8 mouse cellular contexts compared by ENCODE assay signal in the genomic region with DNA sequence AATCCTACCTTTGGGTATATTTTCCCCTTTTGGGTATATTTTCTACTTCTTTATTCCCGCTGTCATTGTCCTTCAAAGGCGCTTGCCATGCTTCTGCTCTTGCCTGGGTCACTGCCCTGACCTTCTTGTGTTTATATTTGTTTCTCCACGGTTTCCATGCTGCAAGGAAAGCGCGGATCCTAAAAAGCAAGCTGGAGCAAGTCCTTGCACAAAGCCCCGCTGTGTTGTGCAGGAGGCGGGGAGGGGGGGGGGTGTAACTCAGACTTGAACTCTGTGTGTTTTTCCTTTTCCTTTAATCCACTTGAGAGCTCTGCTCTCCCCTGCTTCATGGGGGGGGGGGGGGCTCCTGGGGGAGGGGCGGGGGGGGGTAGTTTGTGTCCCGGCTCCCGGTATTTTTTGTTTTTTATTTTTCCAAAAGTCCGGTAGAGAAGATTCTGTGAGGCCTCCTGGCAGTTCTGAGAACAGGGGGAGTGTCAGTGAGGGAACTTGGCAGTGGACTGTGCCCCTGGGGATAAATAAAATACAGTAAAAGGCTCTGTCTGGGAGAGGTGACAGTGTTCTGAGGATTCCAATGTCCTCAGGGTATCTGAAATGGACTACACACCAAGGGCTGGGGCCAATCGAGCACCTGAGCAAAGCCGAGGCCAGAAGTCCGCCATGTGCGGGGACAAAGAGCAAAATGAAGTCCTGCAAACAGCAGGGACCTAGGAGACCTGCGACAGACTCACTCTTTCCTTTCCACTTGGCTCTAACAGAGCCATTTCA.
DNase-seq lines count a peak whose midpoint lies in the region; ATAC-seq lines count a peak whose summit lies in the region.

No protein-coding gene starts in this region.

- DNase-seq in embryo, embryonic 10 days (ENCODE audit: low spot score): peak; percentile 73
- peak; percentile 72 for DNase-seq in embryonic facial prominence, embryonic 14.5 days (ENCODE audit: low spot score)
- DNase-seq in hindbrain, embryonic 11.5 days (ENCODE audit: low spot score): peak; percentile 40
- DNase-seq in ovary, postnatal 36 days (ENCODE audit: low spot score): peak; percentile 17
- no peak for DNase-seq in frontal cortex, postnatal 10 days (ENCODE audit: low spot score in 2 of 2)
- no peak for DNase-seq in left cerebral cortex, adult 11 months (ENCODE audit: low spot score)

- H3K4me3 ChIP-seq in embryonic facial prominence, embryonic 14.5 days (ENCODE audit: low read depth, low read length): no peak overlapping the region
- H3K4me3 ChIP-seq in hindbrain, embryonic 11.5 days (ENCODE audit: low read depth, low read length): no peak overlapping the region
- H3K4me3 ChIP-seq in limb, embryonic 15.5 days: no peak overlapping the region

- peak; percentile 64 for ATAC-seq in embryonic facial prominence, embryonic 14.5 days (ENCODE audit: low read depth)
- ATAC-seq in hindbrain, embryonic 11.5 days (ENCODE audit: low FRiP score): peak; percentile 53; the same call in 1 of the 2 replicates
- ATAC-seq in limb, embryonic 15.5 days (ENCODE audit: insufficient number of reproducible peaks, low FRiP score, low TSS enrichment, low read depth): 0 out of 2 replicates have a peak, but pooled peaks have one; percentile 42
- no peak for ATAC-seq in megakaryocyte-erythroid progenitor cell, adult 5-6 weeks (replicated peaks; ENCODE audit: low FRiP score, low TSS enrichment, poor library complexity, severe bottlenecking)

- H3K4me1 ChIP-seq in embryonic facial prominence, embryonic 14.5 days (ENCODE audit: control insufficient read depth, insufficient read depth, low read length): peaks cover 25% of the 10 kb centered on the region
- no peaks in the 10 kb centered on the region for H3K4me1 ChIP-seq in hindbrain, embryonic 11.5 days (replicated peaks; ENCODE audit: control insufficient read depth, insufficient read depth, low read length)
- H3K4me1 ChIP-seq in limb, embryonic 15.5 days: peaks cover 27% of the 10 kb centered on the region

- H3K27ac ChIP-seq in embryonic facial prominence, embryonic 14.5 days (replicated peaks; ENCODE audit: low read depth, low read length): peak overlapping the region; percentile 78
- no peak overlapping the region for H3K27ac ChIP-seq in hindbrain, embryonic 11.5 days (ENCODE audit: low read depth, low read length)
- peak overlapping the region; percentile 86 for H3K27ac ChIP-seq in limb, embryonic 15.5 days

- peak overlapping the region; percentile 32; the same call in 1 of the 2 replicates for H3K9ac ChIP-seq in embryonic facial prominence, embryonic 14.5 days (ENCODE audit: low read depth, low read length)
- no peak overlapping the region for H3K9ac ChIP-seq in hindbrain, embryonic 11.5 days (ENCODE audit: low read depth, low read length)
- H3K9ac ChIP-seq in limb, embryonic 15.5 days: no peak overlapping the region

- no peaks in the 10 kb centered on the region for H3K9me3 ChIP-seq in embryonic facial prominence, embryonic 14.5 days (ENCODE audit: control insufficient read depth, low read length)
- H3K9me3 ChIP-seq in hindbrain, embryonic 11.5 days (ENCODE audit: control insufficient read depth, low read length): no peaks in the 10 kb centered on the region
- no peaks in the 10 kb centered on the region for H3K9me3 ChIP-seq in limb, embryonic 15.5 days

- H3K4me2 ChIP-seq in embryonic facial prominence, embryonic 14.5 days (ENCODE audit: low read depth, low read length): peak overlapping the region; percentile 31
- 0 out of 2 replicates have a peak overlapping the region, but pooled peaks have one; percentile 19 for H3K4me2 ChIP-seq in hindbrain, embryonic 11.5 days (replicated peaks; ENCODE audit: low read depth, low read length)
- H3K4me2 ChIP-seq in limb, embryonic 15.5 days: 0 out of 2 replicates have a peak overlapping the region, but pooled peaks have one; percentile 5

- H3K36me3 ChIP-seq in embryonic facial prominence, embryonic 14.5 days (ENCODE audit: control insufficient read depth, insufficient read depth, low read length): no peaks in the 10 kb centered on the region
- no peaks in the 10 kb centered on the region for H3K36me3 ChIP-seq in hindbrain, embryonic 11.5 days (ENCODE audit: control insufficient read depth, insufficient read depth, low read length)
- H3K36me3 ChIP-seq in limb, embryonic 15.5 days: no peaks in the 10 kb centered on the region

- H3K27me3 ChIP-seq in embryonic facial prominence, embryonic 14.5 days (replicated peaks; ENCODE audit: control insufficient read depth, insufficient read depth, low read length): no peaks in the 10 kb centered on the region
- peaks cover 3% of the 10 kb centered on the region; the same call in 1 of the 2 replicates for H3K27me3 ChIP-seq in hindbrain, embryonic 11.5 days (ENCODE audit: control insufficient read depth, insufficient read depth, low read length)
- H3K27me3 ChIP-seq in limb, embryonic 15.5 days: no peaks in the 10 kb centered on the region

- 15% methylated on average over 16 of the region's 16 CpGs for WGBS in embryonic facial prominence, embryonic 14.5 days
- WGBS in hindbrain, embryonic 11.5 days: 26% methylated on average over 16 of the region's 16 CpGs
- WGBS in limb, embryonic 15.5 days: 26% methylated on average over 16 of the region's 16 CpGs

Comparison
In these comparisons a context has a peak if more than half of its experiments do, and no peak if none do; other contexts are left out.
1. DNase-seq: peak in embryo, embryonic 10 days (single experiment), embryonic facial prominence, embryonic 14.5 days (single experiment), hindbrain, embryonic 11.5 days (single experiment) and ovary, postnatal 36 days (single experiment); none in frontal cortex, postnatal 10 days (0 of 2) and left cerebral cortex, adult 11 months (single experiment).
2. Peak in every context shown above with its lines, with median percentiles within 50 percentile points of each other: H3K4me2 ChIP-seq.